Mouse (Mus musculus): ENCODE data around the gene Kazn.

DNA sequence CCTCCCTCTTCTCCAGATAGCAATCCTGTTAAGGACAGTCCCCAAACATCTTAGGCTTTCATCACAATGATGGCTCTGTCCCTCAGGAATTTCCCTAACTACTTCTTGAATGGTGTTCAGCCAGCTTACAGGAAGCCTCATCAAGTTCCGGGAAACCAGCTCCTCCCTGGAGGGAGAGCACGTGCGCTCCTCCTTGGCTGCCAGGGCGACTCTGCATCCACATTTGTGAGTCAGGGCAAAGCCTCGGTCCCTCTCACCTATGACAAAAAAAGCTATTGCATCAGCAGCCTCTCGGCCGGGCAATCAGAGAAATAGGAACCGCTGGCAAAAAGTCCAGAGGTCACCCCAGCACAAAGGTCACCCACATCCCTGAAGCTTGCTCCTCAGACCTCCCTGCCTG is 168.4 kb downstream of the Kazn start:
- TF ChIP-seq CTCF (IDR thresholded peaks at IDR 0.05; ENCODE audit: low read depth): no peak
- TF ChIP-seq EP300 (IDR thresholded peaks at IDR 0.05; ENCODE audit: low read depth): peak; percentile 75

Data from liver, postnatal 0 days (tissue).